Mouse (Mus musculus) naive thymus-derived CD4-positive, alpha-beta T cell, adult 5 months (primary cell): ENCODE data around the gene Vmn1r223. TPM values are rescaled to one million over a fixed set of nuclear protein-coding genes. Genes with fewer than 3 reads are reported as not detected.

ENCODE experiments used
- polyA plus RNA-seq: library from polyadenylated mRNA; unstranded; fragments of 100-300 nt; shearing (Covaris generic); gene quantifications from one replicate; pipeline ENCODE4 v1.2.1, GENCODE M21; 2017

Vmn1r223 gene
- not detected for polyA plus RNA-seq

DNA sequence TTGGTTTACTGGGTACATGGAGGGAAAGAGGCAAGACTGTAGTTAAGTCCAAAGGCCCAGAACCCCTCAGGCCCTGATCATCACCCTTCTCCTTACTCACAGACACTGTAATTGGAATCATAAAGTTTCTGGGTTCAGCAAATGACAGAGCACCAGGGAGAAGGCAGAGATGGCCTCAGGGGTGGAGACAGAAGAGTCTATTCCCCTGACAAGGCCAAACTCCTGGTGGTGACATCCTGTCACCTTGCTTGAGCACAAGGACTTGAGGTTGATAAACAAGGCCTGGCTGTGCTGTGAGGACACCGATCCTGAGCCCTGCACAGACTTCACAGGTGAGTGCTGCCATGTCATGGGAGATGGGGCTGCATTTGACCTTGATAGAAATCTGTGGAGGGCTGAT lies at the start of gene Vmn1r223:
Vmn1r223 (plus strand) TSS at position 301 of the 400 bp plus-strand sequence.

DNA sequence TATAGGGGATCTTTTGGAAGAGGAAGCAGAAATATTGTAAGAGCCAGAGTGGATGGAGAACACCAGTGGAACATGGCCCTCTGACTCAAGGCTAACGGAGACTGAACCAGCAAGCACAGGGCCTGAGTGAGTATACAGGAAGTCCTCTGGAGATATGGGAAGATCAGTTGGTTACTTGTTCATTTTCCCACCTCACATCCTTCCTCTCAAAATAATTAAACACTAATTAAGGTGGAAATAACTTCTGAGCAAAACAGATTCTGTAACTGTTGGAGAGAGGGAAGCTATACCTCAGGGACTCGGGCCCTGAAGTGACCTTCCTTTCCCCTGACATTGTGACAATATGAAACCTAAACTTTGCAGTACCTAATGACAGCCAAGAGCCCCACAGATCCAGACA lies 33.1 kb upstream of the Vmn1r223 start, which contains the start of gene Vmn1r221:
Vmn1r221 (plus strand) TSS at position 301 of the 400 bp plus-strand sequence.

DNA sequence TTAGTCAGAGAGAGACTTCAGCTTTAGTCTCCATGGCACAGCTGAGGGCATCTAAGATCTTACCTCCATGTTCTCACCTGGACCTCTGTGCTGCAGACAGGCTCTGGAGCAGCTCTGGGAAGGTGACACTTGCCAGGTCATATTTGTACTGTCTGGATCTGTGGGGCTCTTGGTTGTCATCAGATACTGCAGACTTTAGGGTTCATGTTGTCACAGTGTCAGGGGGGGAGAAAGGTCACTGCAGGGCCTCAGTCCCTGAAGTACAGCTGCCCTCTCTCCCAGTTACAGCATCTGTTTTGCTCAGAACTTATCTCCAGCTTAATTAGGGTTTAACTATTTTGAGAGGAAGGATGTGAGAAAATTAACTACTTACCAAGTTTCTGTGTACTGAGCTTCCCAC lies 11.1 kb upstream of the Vmn1r223 start, which contains the start of gene Vmn1r222:
Vmn1r222 (minus strand) TSS at position 101 of the 400 bp plus-strand sequence.

Other genes starting within 250 kb of the Vmn1r223 start
- not detected for gene Vmn1r213, start 239.5 kb upstream of the Vmn1r223 start, polyA plus RNA-seq
- gene Vmn1r214, start 216.7 kb upstream of the Vmn1r223 start, polyA plus RNA-seq, result not detected
- not detected for gene Vmn1r215, start 179.1 kb upstream of the Vmn1r223 start, polyA plus RNA-seq
- not detected for gene Vmn1r217, start 128.9 kb upstream of the Vmn1r223 start, polyA plus RNA-seq
- gene Vmn1r218, start 114.0 kb upstream of the Vmn1r223 start, polyA plus RNA-seq, result not detected
- not detected for gene Vmn1r219, start 87.8 kb upstream of the Vmn1r223 start, polyA plus RNA-seq
- 0.05 TPM for gene Vmn1r220, start 59.2 kb upstream of the Vmn1r223 start, polyA plus RNA-seq
- gene Vmn1r221, start 33.0 kb upstream of the Vmn1r223 start, polyA plus RNA-seq, result not detected
- gene Vmn1r222, start 11.2 kb upstream of the Vmn1r223 start, polyA plus RNA-seq, result not detected
- 10.4 TPM for gene Zfp322a, start 122.1 kb downstream of the Vmn1r223 start, polyA plus RNA-seq
- 18.0 TPM for gene Abt1, start 176.7 kb downstream of the Vmn1r223 start, polyA plus RNA-seq
- not detected for gene Btn1a1, start 218.8 kb downstream of the Vmn1r223 start, polyA plus RNA-seq
- not detected for gene Btn2a2, start 241.7 kb downstream of the Vmn1r223 start, polyA plus RNA-seq